Mouse (Mus musculus) forebrain, embryonic 15.5 days (tissue): ENCODE data around the gene Uqcr11. TPM values are rescaled to one million over a fixed set of nuclear protein-coding genes. Genes with fewer than 3 reads are reported as not detected.

ENCODE experiments used
- ATAC-seq: fragments of 200-750 bp; cut with Nextera tagmentation; replicated peaks from 2 replicates; pipeline ENCODE4 v1.8.0; 2017; ENCODE audit warnings: mild to moderate bottlenecking, moderate TSS enrichment, moderate library complexity
- H3K27ac ChIP-seq: fragments of 300-500 bp; sonication (generic); replicated peaks from 2 replicates; pipeline ENCODE4 v1.5.1; 2015; ENCODE audit warnings: mild to moderate bottlenecking, inconsistent platforms
- H3K27me3 ChIP-seq: fragments of 300-500 bp; sonication (generic); 2 replicates; pipeline ENCODE4 v1.6.1; 2015; ENCODE audit warnings: inconsistent platforms
- H3K36me3 ChIP-seq: fragments of 300-500 bp; sonication (generic); 2 replicates; pipeline ENCODE4 v1.6.1; 2015; ENCODE audit warnings: mild to moderate bottlenecking, inconsistent platforms
- H3K4me1 ChIP-seq: fragments of 300-500 bp; sonication (generic); 2 replicates; pipeline ENCODE4 v1.6.1; 2015; ENCODE audit warnings: inconsistent platforms
- H3K4me2 ChIP-seq: fragments of 300-500 bp; sonication (generic); replicated peaks from 2 replicates; pipeline ENCODE4 v1.6.1; 2015; ENCODE audit warnings: mild to moderate bottlenecking, inconsistent platforms
- H3K4me3 ChIP-seq: fragments of 300-500 bp; sonication (generic); 2 replicates; pipeline ENCODE4 v1.5.1; 2015; ENCODE audit warnings: mild to moderate bottlenecking, inconsistent platforms
- H3K9ac ChIP-seq: fragments of 300-500 bp; sonication (generic); replicated peaks from 2 replicates; pipeline ENCODE4 v1.6.1; 2015; ENCODE audit warnings: mild to moderate bottlenecking, inconsistent platforms
- H3K9me3 ChIP-seq: fragments of 300-500 bp; sonication (generic); 2 replicates; pipeline ENCODE4 v1.6.1; 2016; ENCODE audit warnings: inconsistent platforms
- WGBS: fragments of 180-500 bp; shearing (Covaris S2); methylation state at CpG from one replicate; pipeline ENCODE4 v1.1.7; 2015; ENCODE audit warnings: mixed read lengths; 5-methylcytosine and 5-hydroxymethylcytosine counted together
- microRNA-seq: library from miRNA; unstranded; fragments of <30 nt; microRNA quantifications from one replicate; pipeline ENCODE4, GENCODE M21; 2016
- polyA plus RNA-seq: library from polyadenylated mRNA; unstranded; fragments of >200 nt; fragmentation: Nextera tagmentation; extraction: Ambion mirVana; gene quantifications from 2 replicates; pipeline ENCODE4 v1.2.1, GENCODE M21; 2015

The Uqcr11 gene
- polyA plus RNA-seq, 1 experiment from 2014 or later = 551 TPM

DNA sequence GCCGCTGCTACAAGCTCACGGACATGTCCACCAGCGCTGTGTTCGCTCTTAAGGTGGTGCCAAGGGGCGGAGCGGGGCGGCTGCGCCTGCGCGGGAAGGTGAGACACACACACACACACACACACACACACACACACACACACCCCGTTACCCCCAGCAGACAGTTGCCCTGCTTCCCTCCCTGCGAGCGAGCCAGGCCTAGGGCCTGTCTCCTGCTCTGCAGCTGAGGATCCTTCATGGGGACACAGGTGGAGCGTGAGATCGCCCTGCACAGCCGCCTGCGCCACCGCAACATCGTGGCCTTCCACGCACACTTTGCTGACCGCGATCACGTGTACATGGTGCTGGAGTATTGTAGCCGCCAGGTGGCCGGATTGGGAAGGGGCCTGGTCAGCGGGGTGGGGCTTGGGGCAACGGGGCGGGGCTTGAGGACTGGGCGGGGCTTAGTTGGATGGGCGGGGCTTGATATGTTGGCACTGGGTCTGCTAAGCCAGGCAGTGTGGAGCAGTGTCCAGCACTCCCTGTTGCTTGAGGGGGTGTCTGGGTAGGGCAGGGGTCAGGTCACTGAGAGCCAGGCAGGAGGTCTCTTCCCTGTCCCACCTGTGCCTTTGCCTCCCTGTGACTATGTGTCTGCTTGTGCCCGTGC lies 48.5 kb downstream of the Uqcr11 start:
- Histone ChIP-seq H3K36me3 (no peaks in the 10 kb centered on the region), H3K9ac (peak overlapping the region; percentile 36), H3K4me3 (peak overlapping the region; percentile 31), H3K4me1 (peaks cover 23% of the 10 kb centered on the region), H3K9me3 (no peaks in the 10 kb centered on the region), H3K4me2 (peak overlapping the region; percentile 44), H3K27ac (no peak overlapping the region), H3K27me3 (peaks cover 47% of the 10 kb centered on the region)
- WGBS = 7% methylated on average over 31 of the region's 31 CpGs
- peak; percentile 41; the same call in 1 of the 2 replicates for ATAC-seq

DNA sequence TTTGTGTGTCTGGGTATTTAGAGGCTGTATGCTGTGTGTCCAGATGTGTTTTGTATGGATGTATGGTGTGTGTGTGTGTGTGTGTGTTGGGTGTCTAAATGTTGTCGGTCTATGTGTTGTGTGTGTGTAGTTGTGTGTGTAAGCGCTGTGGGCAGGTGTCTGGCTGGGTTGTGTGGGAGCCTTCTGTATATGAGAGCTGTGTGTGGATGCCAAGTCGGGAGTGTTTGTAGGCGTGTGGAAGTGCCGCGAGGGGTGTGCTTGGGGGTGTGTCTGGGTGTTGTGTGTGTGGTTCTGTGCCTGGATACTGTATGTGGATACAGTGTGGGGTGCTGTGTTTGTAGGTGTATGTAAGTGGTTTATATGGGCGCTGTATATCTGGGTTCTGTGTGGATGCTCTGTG lies 49.3 kb downstream of the Uqcr11 start:
- H3K9ac ChIP-seq = no peak overlapping the region
- WGBS = 34% methylated on average over 7 of the region's 7 CpGs
- peaks cover 54% of the 10 kb centered on the region for H3K27me3 ChIP-seq
- H3K9me3 ChIP-seq = no peaks in the 10 kb centered on the region
- no peak overlapping the region for H3K27ac ChIP-seq
- peak overlapping the region; percentile 44 for H3K4me2 ChIP-seq
- no peak overlapping the region for H3K4me3 ChIP-seq
- H3K4me1 ChIP-seq = peaks cover 23% of the 10 kb centered on the region
- no peaks in the 10 kb centered on the region for H3K36me3 ChIP-seq
- ATAC-seq = 0 out of 2 replicates have a peak, but pooled peaks have one; percentile 39

DNA sequence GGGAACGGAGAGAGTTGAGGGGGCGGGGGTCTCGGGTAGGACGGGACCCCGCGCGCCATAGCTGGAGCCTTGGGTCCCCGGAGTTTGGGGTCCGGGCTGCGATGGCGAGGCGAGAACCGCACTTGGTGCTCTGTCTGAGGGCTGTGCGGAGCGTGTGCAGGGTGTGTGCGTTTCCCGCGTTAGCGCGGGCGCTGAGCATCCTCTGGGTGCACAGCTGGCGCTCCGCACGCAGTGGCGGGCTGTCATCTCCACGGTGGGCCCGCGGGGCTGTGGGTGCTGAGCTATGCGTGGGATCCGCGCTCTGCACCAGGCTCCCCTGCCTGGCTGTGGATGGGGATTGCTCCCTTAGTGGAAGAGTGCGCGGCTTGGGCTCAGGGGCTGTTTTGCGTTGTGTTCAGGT lies 49.9 kb downstream of the Uqcr11 start:
- 3% methylated on average over 34 of the region's 34 CpGs for WGBS
- H3K9ac ChIP-seq = no peak overlapping the region; the same call in 1 of the 2 replicates
- no peaks in the 10 kb centered on the region for H3K9me3 ChIP-seq
- H3K4me1 ChIP-seq = peaks cover 23% of the 10 kb centered on the region
- H3K27me3 ChIP-seq = peaks cover 58% of the 10 kb centered on the region
- H3K4me3 ChIP-seq = peak overlapping the region; percentile 36
- H3K36me3 ChIP-seq = no peaks in the 10 kb centered on the region
- ATAC-seq = no peak; the same call in 1 of the 2 replicates
- peak overlapping the region; percentile 59 for H3K4me2 ChIP-seq
- H3K27ac ChIP-seq = no peak overlapping the region

DNA sequence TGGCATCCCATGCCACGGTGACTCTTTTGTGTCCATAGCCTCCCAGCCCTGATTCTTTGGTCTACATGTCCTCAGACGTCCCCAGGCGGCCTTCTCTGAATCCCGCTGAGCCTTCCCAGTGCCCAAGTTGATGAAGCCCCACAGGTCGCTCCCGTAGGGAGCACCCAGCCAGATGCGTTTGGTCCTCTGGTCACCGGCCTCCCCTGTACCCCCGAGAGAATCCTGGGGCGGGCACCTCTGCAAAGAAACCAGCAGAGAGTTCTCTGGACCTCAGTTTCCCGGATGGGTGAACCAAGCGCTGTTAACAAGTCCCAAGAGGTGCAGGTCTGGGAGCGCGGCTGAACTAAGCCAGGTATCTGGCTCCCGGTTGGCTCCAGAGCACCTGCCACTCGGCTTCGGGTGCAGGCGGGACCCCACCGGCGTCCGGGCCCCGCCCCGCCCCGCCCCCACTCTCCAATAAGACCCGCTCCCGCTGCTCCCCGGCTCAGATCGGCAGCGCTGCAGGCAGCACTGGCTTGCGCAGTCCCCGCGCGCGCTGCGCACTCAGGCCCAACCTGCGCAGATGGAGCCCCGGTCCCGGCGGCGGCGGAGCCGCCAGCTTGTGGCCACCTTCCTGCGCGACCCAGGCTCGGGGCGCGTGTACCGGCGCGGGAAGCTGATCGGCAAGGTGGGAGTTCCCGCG lies 50.5 kb downstream of the Uqcr11 start, which contains the start of gene Plk5:
Plk5 (plus strand) TSS at position 459 of the 682 bp plus-strand sequence.
- H3K9ac ChIP-seq = no peak within 1 kb of the TSS; the same call in 1 of the 2 replicates
- ATAC-seq = 0 out of 2 replicates have a peak, but pooled peaks have one; percentile 19
- H3K27me3 ChIP-seq = peaks cover 62% of the 10 kb centered on the region
- H3K4me3 ChIP-seq = peak within 1 kb of the TSS; percentile 36
- H3K36me3 ChIP-seq = no peaks in the 10 kb centered on the region
- H3K9me3 ChIP-seq = no peaks in the 10 kb centered on the region
- peak within 1 kb of the TSS; percentile 59 for H3K4me2 ChIP-seq
- peaks cover 23% of the 10 kb centered on the region for H3K4me1 ChIP-seq
- no peak within 1 kb of the TSS for H3K27ac ChIP-seq
- under 1% methylated on average over 53 of the region's 53 CpGs for WGBS

DNA sequence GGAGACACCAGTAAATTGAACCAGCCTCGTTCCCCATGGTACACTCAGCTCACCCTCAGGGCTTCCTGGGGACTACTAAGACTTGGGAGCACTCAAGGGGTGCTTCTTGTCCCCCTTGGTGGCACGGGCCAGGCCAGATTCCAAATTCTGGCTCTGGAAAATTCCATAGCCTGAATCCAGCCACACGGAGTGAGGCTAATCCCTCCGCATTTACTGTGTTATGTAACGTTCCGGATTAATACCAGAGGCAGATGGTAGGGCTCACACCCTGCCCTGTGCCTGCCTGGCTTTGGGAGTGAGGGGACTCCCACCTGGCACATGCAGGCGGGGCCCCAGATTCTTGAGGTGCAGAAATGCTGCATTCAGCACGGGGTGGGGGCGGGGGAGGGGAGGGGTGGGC lies 51.2 kb downstream of the Uqcr11 start:
- no peak for ATAC-seq
- Histone ChIP-seq H3K4me1 (peaks cover 23% of the 10 kb centered on the region), H3K4me3 (peak overlapping the region; percentile 3; the same call in 1 of the 2 replicates), H3K27me3 (peaks cover 69% of the 10 kb centered on the region), H3K4me2 (no peak overlapping the region), H3K27ac (no peak overlapping the region), H3K9ac (no peak overlapping the region), H3K9me3 (no peaks in the 10 kb centered on the region), H3K36me3 (no peaks in the 10 kb centered on the region)
- 7% methylated on average over 9 of the region's 9 CpGs for WGBS

Small RNA genes lying within 50 kb of the gene (microRNA-seq; reads per million reads assigned to microRNA genes)
- gene Gm22721 = not detected

Other genes starting within 250 kb of the Uqcr11 start
- gene Cirbp, start 240.8 kb downstream of the Uqcr11 start, polyA plus RNA-seq = 350 and 358 TPM in 2 replicates
- 9.7 and 12.7 TPM in 2 replicates for gene 1600002K03Rik, start 233.9 kb downstream of the Uqcr11 start, polyA plus RNA-seq
- gene Efna2, start 227.3 kb downstream of the Uqcr11 start, polyA plus RNA-seq = 35.8 and 36.5 TPM in 2 replicates
- gene Mum1, start 180.4 kb downstream of the Uqcr11 start, polyA plus RNA-seq = 49.9 and 52.8 TPM in 2 replicates
- gene Ndufs7, start 157.7 kb downstream of the Uqcr11 start, polyA plus RNA-seq = 248 and 260 TPM in 2 replicates
- 21.3 and 24.0 TPM in 2 replicates for gene Gamt, start 145.8 kb downstream of the Uqcr11 start, polyA plus RNA-seq
- 70.0 and 78.4 TPM in 2 replicates for gene Dazap1, start 145.3 kb downstream of the Uqcr11 start, polyA plus RNA-seq
- 628 and 651 TPM in 2 replicates for gene Rps15, start 114.4 kb downstream of the Uqcr11 start, polyA plus RNA-seq
- gene Apc2, start 110.9 kb downstream of the Uqcr11 start, polyA plus RNA-seq = 205 and 210 TPM in 2 replicates
- gene 2310011J03Rik, start 86.3 kb downstream of the Uqcr11 start, polyA plus RNA-seq = 36.9 and 38.1 TPM in 2 replicates
- 2.5 and 2.6 TPM in 2 replicates for gene Pcsk4, start 77.3 kb downstream of the Uqcr11 start, polyA plus RNA-seq
- gene Reep6, start 76.9 kb downstream of the Uqcr11 start, polyA plus RNA-seq = 2.6 and 2.9 TPM in 2 replicates
- 0.32 and 0.61 TPM in 2 replicates for gene Adamtsl5, start 58.4 kb downstream of the Uqcr11 start, polyA plus RNA-seq
- gene Plk5, start 50.4 kb downstream of the Uqcr11 start, polyA plus RNA-seq = 2.2 and 2.7 TPM in 2 replicates
- 22.0 and 22.7 TPM in 2 replicates for gene Mex3d, start 19.2 kb downstream of the Uqcr11 start, polyA plus RNA-seq
- 281 and 295 TPM in 2 replicates for gene Mbd3, start 7.3 kb downstream of the Uqcr11 start, polyA plus RNA-seq
- 85.2 and 89.6 TPM in 2 replicates for gene Tcf3, start 26.8 kb upstream of the Uqcr11 start, polyA plus RNA-seq
- 0.23 and 0.61 TPM in 2 replicates for gene Onecut3, start 88.0 kb upstream of the Uqcr11 start, polyA plus RNA-seq
- 0.23 and 0.33 TPM in 2 replicates for gene Atp8b3, start 132.3 kb upstream of the Uqcr11 start, polyA plus RNA-seq
- 31.3 and 32.9 TPM in 2 replicates for gene Rexo1, start 154.7 kb upstream of the Uqcr11 start, polyA plus RNA-seq
- 8.0 and 8.5 TPM in 2 replicates for gene Klf16, start 170.5 kb upstream of the Uqcr11 start, polyA plus RNA-seq
- gene Abhd17a, start 183.5 kb upstream of the Uqcr11 start, polyA plus RNA-seq = 118 and 120 TPM in 2 replicates
- gene Scamp4, start 196.0 kb upstream of the Uqcr11 start, polyA plus RNA-seq = 66.8 and 68.2 TPM in 2 replicates
- gene Adat3, start 196.1 kb upstream of the Uqcr11 start, polyA plus RNA-seq = 4.5 and 6.4 TPM in 2 replicates
- gene Gm49322, start 199.2 kb upstream of the Uqcr11 start, polyA plus RNA-seq = 3.2 and 4.5 TPM in 2 replicates
- 117 and 126 TPM in 2 replicates for gene Csnk1g2, start 216.0 kb upstream of the Uqcr11 start, polyA plus RNA-seq